Mouse (Mus musculus): ENCODE results near the gene Plekhj1. TPM values are rescaled to one million over a fixed set of nuclear protein-coding genes. Genes with fewer than 3 reads are reported as not detected.

Gene Plekhj1
- total RNA-seq, 2 experiments from 2014 or later, result 32.6 to 32.9 TPM

DNA sequence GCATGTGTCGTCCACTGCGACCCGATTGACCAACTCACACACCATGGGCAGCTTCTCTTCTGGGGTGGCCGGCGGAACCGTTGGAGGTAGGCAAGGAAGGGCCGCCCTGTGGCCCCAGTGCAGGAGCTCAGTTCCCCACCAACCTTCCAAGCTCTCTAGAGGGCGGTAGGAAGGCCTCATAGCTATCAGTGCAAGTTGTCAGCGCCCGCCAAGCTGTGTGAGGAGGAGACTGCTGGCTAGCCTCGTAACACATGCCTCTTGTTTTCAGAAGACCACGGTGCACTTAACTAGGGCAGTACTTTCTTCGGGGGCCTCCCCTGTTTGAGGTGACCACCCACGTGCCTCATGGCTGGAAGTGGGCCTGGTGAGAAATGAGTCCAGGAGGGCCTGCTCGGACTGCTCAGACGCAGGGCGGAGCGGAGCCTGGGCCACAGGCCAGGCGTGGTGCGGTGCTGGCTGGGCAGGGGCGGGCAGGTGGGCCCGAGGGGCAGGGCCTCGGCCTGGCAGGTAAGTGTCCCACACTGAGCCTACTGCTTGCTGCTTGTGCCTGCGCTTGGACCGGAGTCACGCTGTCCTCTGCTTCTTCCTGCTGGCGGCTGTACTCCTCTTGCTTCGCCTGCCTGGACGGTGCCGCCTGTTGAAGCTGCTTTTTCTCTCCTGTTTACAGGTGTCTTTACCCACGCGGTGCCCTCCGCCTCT is 6.8 kb downstream of the Plekhj1 start:
- DNase-seq, result peak in 1 of 2 experiments; percentile 55
- intact Hi-C loops (cut with DNase I), result no loop called here

DNA sequence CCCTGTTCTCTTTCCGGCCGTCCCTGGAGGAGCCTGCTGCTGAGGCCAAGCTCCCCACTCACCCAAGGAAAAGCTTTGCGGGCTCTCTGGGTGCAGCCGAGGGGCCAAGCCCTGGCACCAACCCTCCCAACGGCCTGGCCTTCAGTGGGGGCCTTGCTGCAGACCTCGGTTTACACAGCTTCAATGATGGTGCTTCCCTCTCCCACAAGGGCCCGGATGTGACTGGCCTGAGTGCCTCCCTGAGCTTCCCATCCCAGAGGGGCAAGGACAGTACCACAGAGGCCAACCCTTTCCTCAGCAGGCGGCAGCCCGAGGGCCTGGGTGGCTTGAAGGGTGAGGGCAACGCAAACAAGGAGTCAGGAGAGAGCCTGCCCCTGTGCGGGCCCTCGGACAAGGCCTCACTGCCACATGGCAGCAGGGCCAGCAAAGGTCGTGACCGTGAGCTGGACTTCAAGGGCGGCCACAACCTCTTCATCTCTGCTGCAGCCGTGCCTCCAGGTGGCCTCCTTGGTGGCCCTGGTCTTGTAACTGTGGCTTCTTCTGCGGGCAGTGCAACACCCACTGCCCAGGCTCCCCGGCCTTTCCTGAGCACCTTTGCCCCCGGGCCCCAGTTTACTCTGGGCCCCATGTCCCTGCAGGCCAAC is 7.5 kb downstream of the Plekhj1 start:
- no peak for DNase-seq
- intact Hi-C loops (cut with DNase I), result no loop called here

DNA sequence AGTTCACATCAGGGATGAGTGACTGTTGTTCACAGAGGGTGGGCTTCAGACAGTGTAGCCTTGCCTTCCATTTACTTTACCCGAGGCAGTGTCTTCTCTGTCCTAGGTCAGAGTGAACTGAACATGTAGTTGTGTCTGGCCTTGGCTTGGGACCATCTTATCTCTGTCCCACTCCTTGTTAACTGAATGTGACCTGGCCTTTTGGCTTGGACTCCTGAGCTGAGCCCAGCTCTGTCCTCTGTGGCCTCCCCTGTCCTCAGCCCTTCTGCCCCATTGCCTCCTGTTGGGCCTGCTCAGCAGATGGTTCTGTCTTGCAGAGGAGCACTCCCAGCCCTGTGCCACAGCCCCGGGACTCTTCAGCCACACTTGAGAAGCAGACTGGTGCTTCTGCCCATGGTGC is 10.9 kb downstream of the Plekhj1 start:
- DNase-seq, result peak; percentile 64 to 72
- intact Hi-C loops (cut with DNase I), result no loop called here

DNA sequence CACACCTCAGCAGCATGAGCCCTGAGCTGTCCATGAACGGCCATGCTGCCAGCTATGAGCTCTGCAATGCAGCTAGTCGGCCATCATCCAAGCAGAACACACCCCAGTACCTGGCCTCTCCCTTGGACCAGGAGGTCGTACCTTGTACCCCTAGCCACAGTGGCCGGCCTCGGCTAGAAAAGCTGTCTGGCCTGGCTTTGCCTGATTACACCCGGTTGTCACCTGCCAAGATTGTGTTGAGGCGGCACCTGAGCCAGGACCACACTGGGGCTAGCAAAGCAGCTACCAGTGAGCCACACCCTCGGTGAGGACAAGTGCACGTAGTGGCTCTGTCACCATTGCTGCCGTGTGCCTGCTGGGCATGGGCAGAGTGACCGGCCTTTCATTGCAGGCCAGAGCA is 12.5 kb downstream of the Plekhj1 start:
- intact Hi-C loops (cut with DNase I), result no loop called here
- DNase-seq, result no peak

DNA sequence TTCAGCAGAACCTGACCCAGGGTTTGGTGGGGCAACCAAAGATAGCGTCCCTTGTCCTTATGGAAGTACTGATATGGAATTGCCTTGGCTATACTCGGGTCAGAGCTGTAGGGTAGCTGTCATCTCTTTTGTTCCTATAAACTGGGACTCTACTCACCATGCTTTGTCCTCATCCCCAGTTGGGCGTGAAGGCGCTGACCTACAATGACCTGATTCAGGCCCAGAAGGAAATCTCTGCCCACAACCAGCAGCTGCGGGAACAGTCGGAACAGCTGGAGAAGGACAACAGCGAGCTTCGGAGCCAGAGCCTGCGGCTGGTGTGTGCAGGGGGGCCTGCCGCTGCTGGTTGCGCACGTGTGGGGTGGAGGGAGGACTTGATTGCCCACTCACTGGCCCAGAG is 13.6 kb downstream of the Plekhj1 start:
- no peak for DNase-seq
- intact Hi-C loops (cut with DNase I), result no loop called here

DNA sequence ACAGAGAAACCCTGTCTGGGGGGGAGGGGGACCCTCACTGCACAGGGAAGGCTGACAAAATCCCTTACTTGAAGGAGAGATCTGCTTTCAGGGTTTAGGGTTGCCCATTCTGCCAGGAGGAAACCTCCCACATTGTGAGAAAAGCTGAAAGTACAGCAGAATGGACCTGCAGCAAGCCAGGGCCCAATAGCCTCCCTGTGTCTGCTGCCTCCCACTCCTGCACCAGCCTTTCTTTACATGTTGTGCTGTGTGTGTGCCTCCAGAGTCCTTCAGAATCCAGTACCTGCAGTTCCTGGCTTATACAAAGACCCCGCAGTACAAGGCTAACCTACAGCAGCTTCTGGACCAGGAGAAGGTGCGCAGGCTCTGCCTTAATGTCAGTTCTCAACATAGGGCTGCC is 14.1 kb downstream of the Plekhj1 start:
- intact Hi-C loops (cut with DNase I), result no loop called here
- no peak for DNase-seq

DNA sequence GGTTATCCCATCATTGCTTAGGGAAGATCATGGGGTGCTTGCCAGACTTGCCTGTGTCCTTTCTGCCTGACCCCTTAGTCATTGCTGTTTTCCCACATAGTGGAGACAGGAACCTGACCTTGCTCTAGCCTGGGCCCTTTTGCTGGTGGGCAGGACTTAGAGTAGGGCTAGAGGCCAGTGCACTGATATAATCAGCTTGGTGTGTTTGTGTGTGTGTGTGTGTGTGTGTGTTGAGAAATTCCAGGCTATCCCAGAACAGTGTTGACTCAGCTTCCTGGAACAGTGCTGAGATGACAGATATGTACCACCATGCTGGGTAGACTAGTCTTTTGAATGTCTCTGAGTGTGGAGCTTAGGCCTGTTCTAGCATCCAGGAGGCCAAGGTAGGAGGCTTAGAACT is 18.9 kb downstream of the Plekhj1 start:
- DNase-seq, result no peak
- intact Hi-C loops (cut with DNase I), result no loop called here

DNA sequence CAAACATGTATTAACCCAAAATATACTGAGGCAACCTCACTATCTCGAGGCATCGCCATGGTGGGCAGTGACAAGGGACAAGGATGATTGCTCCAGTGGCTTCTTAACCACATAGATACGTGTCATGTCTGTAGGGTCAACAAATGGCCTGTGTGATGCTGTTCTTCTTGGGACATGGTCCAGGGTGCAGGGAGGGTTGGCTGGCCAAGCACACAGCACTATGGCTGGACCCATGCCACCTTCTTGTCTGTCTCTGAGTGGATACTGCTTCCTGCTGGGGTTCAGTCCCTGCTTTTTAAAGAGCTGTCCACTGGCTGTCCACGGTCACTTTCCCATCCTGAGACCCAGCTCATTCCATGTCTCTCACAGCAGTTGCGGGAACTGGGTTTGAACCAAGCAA is 21.3 kb downstream of the Plekhj1 start:
- DNase-seq, result no peak

DNA sequence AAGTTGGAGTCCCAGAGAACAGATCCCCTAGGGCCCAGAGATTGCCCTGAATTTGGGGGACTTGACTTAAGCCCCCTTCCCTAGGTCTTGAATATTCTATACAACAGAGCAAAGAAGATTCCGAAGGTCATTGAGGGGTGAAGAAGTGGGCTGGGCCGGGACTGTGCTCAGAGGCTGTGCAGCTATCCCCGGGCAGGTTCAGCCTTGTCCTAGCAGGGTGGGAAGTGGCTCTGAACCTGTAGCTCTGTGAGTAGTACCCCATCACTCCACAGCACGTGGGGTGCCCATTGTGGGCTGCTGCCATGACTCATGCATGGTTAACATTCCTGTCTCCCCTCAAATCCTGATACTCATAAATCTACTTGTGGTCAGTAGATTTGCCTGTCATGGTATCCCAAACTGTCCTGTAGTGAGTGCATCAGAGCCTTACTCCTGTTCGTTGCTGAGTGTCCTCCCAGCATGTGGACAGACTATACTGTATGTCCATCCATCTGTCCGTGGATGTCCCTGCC is 22.0 kb downstream of the Plekhj1 start:
- intact Hi-C loops (cut with DNase I), result no loop called here
- DNase-seq, result no peak

More for the DNA sequence above, 21.3 kb downstream of the Plekhj1 start:
- intact Hi-C loops (cut with DNase I), result no loop called here

DNA sequence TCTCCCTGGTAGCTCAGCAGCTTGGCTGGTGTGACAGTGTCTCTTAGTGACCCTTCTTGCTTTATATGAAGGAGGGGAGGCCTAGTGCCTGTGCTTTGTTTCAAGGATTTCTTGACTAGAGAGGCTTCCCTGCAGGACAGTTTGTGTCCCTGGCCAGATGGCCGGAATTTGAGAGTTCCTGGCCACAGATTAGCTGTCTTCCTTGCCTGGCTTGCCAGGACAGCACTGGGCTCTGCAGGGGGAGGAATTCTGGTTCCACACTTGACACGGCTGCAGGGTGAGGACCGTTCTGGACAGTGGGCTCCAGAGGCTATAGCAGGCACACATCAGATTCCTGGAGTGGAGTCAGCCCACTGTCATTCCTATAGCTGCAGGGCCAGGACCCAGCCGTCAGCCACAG is 22.7 kb downstream of the Plekhj1 start:
- intact Hi-C loops (cut with DNase I), result no loop called here
- DNase-seq, result no peak

DNA sequence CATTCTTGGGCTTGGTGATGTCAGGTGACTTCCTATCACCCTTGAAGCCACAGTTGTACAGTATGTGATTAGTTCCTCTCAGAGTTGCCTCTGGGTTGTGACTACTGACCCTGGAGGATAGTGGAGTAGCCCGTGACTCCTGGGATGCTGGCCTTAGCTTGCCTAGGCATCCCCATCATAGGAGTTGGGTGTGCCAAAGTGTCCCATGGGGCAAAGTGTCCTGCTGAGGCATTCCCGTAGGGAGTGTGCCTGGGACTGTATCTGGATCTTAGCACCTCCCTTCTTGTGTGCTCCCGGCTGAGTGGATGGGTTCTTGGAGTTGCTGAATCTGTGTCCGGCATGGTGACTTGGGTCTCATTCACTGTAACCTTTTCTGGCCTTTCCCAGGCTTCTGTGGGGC is 23.4 kb downstream of the Plekhj1 start:
- intact Hi-C loops (cut with DNase I), result loop anchor here (1.0 kb wide), 2 partner anchors 18 to 28 kb away; no protein-coding TSS in a partner anchor
- no peak for DNase-seq

DNA sequence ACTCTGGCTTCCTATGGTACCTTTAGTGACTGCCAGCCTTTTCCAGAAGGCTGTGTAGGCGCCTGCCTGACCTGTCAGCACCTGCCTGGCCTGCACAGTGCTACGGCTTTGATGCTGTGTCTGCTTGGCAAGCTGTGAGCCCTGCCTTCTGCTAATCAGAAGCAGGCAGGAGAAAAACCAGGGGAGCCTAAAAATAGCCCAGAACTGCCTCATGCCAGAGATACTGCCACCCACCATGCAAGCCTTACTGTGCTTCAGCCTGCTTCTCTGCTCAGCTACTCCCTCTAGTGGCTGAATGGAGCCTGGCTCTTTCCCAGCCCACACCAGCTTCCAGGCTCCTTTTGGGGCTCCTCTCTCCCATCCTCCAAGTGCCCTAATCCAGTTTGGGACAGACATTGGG is 23.9 kb downstream of the Plekhj1 start:
- DNase-seq, result peak; percentile 91 to 94
- intact Hi-C loops (cut with DNase I), result loop anchor here (1.0 kb wide), 2 partner anchors 17 to 27 kb away; no protein-coding TSS in a partner anchor

DNA sequence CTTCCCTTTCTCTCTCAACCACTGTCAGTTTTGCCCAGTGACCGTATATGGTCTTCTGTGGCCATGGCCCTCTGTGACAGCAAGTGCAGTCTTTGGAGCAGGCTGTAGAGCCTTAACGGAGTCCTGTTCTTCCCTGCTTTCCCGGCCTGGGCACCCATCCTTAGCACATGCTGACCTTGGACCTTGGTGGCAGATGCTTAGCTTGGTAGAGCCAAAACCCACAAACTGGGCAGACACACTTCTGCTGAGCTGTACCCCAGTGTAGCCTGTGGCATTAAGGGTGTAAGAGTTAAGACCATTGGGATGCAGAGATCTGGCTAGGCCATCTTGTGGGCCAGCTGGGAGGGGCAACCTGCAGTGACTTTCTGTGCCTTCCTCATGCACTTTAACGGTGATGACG is 24.6 kb downstream of the Plekhj1 start:
- no peak for DNase-seq
- intact Hi-C loops (cut with DNase I), result loop anchor here (1.0 kb wide), 2 partner anchors 17 to 27 kb away; no protein-coding TSS in a partner anchor

DNA sequence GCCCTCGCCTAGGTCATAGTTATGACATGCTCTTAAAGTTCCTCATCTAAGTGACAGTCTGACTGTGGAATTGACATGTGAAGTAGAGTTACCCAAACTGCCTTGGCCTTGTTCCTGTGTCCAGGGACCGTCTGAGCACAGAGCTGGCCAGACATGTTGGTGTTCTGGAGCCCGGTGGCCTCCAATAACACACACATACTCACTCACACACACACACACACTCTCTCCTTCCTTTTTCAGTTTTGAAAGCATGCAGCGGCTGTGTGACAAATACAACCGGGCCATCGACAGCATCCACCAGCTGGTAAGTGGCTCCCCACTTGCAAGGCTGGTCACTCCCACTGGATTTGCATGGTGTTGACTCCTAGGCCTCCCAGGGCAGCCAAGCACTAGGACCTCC is 30.1 kb downstream of the Plekhj1 start:
- intact Hi-C loops (cut with DNase I), result no loop called here
- no peak for DNase-seq

DNA sequence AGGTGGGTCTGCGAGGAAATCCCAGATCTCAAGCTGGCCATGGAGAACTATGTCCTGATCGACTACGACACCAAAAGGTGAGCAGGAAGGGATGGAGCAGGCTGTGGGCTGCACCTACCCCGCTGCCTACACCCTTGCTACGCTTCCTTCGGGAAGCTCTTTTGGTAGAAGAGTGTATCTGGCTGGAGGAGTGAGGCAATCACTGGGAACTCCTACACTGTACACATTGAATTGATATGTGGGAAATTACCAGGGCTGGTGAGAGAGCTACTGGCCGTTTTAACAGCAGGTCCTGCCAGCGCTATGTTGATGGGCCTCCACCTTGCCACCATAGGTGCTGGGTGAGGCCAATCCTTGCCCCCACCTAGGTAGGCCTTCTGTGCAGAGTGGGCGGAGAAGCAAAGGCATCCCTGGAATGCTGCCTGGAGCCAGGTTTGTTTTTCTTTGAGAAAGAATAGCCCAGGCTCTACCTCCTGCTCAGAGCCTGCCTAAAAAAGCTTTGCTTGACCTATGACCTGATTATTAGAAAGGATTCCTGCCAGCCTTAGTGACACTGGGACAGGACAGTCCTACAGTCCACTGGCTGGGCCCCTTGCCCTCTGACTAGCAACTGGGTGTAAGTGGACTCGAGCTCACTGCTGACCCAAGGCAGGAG is 32.1 kb downstream of the Plekhj1 start:
- intact Hi-C loops (cut with DNase I), result no loop called here
- DNase-seq, result peak; percentile 31 to 40

DNA sequence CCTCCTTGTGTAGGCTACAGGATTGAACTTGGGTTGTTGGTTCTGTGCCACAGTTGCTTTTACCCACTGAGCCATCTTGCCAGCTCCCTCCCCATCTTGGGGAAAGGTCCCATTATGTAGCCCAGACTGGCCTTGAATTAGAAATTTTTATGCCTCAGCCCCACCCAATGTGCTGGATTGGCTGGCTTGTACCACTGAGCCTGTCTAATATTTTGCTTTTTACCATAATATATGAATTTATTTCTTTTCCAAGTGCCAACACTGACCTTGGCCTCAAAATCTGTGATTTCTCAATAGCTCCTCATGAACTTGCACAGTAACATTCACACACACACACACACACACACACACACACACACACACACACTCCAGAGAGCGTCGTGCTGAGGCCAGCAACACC is 32.7 kb downstream of the Plekhj1 start:
- intact Hi-C loops (cut with DNase I), result no loop called here
- no peak for DNase-seq

DNA sequence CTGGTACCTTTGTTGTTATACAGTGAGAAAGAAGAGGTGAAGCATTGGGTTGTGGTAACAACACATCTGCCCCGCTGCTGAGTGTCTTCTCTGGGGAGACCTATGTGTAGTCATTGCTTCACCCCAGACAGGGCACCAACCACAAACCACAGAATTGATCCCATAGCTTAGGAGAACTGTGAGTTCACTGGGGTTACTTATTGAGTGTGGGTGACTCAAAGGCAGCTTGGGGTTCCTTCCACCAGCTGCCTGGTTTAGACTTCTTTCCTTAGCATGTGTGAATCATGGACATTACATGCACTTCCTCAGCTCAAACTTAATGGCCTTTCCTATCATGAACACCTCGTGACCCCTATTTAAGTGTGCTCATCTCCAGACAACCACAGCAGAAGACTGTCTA is 34.9 kb downstream of the Plekhj1 start:
- DNase-seq, result no peak
- intact Hi-C loops (cut with DNase I), result no loop called here

DNA sequence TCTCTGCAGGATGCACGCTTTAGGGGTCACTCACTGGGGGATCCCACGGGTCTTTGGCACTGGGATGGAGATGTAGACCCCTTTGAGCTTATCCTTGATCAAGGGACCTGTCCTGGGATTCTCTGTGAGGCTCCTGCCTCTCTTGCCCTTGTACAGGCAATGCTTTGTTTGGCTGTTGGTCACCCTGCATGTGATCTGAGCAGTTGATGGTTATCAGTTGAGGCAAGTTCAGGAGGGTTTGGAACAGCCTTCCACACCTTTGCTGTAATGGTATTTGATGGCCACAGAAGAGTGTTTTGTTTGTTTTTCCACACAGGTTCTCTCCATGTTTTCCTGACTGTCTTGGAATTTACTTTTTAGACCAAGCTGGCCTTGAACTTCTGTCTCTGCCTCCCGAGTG is 36.6 kb downstream of the Plekhj1 start:
- intact Hi-C loops (cut with DNase I), result no loop called here
- no peak for DNase-seq

DNA sequence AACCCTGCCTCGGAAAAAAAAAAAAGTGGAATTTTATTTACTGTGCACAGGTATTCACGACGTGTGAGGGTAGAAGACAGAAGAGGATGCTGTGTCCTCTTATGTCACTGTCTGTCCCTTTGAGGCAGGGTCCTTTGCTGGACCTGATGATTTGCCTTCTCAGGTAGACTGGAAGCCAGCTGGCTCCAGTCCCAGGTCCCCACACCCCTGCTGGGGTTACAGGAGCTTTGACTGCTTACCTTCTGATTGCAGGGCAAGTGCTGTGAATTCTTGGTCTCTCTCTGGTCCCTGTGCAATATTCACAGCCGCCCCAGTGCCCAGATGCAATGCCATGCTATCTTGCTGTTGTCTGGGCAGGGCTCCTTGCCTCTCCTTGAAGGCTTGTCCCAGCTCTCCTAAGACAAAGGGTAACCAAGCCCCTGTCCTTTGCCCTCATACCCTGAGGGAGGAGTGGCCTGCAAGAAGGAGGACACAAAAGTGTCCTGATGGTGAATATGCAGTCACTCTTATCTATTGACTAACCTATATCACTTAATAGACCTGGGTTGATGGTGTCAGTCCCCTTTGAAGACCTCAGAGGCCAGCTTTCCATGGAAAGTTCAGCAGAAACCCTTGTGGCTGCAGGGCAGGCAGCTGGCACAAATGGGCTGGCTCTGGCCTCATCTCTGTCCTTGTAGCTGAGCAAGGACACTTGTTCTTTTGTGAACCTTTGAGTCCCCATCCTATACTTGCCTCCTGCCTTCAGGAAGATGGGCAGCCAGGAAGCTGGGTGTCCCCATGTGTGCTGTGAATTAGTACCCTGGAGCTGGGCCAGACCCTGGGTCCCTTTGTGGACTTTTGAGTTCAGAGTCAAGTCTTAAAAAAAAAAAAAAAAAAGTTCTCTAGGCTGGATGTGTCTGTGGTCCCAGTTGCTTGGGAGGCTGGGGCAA is 37.6 kb downstream of the Plekhj1 start:
- DNase-seq, result no peak
- intact Hi-C loops (cut with DNase I), result no loop called here

DNA sequence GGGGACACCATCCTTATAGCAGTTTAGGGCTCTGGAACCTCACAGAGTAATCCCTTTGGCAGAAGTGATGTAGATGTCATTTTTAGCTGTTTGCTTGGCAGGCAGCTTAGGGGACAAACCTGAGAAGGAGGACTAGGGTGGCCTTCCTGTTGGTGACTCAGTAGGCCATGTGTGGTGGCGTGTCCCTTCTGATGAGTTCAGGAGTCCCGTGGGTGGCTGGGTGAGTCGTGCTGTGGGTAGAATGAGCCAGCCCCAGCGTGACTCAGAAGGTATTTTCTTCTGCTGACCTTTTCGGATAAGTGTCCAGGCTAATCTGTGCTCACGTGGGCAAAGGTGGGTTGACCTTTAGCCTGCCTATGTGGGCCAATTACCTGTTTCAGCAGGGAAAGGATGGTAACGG is 39.8 kb downstream of the Plekhj1 start:
- intact Hi-C loops (cut with DNase I), result no loop called here
- DNase-seq, result peak; percentile 24 to 57

DNA sequence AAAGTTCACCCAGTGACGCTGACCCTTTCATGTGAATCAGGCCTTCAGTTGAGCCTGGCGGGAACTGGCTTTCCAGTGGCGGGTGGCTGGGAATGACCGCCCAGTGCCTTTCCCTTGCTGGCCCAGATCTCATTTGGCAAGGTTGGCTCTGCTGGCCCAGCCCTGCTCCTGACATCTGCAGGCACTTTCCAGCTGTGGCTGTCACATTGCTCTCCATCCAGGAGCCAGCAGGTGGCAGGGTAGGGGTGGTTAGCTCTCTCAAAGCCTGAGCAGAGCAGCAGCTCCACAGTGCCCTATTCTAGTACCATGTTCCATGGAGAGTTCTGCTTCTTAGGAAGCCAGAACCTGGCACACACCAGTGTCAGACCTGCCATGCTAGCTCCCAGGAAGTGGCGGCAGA is 40.7 kb downstream of the Plekhj1 start:
- peak; percentile 93 to 94 for DNase-seq
- intact Hi-C loops (cut with DNase I), result loop anchor here (1.0 kb wide), 1 partner anchor 17 kb away; no protein-coding TSS in a partner anchor

Data from heart, postnatal 10 days (tissue).